Mouse (Mus musculus) liver, embryonic 13.5 days (tissue): ENCODE measurements around the gene Epb41l3. TPM values are rescaled to one million over a fixed set of nuclear protein-coding genes. Genes with fewer than 3 reads are reported as not detected.

ENCODE experiments used
- ATAC-seq: fragments of 200-750 bp; cut with Nextera tagmentation; 2 replicates; pipeline ENCODE4 v1.8.0; 2017; ENCODE audit warnings: low read depth, mild to moderate bottlenecking, moderate number of reproducible peaks, moderate library complexity
- DNase-seq: peaks from one replicate; pipeline ENCODE4 v3.0.0; 2022
- H3K27ac ChIP-seq: fragments of 300-500 bp; sonication (generic); 2 replicates; pipeline ENCODE4 v1.5.1; 2015; ENCODE audit warnings: moderate library complexity, mild to moderate bottlenecking, inconsistent platforms
- H3K27me3 ChIP-seq: fragments of 300-500 bp; sonication (generic); 2 replicates; pipeline ENCODE4 v1.6.1; 2015; ENCODE audit warnings: mild to moderate bottlenecking, inconsistent platforms
- H3K36me3 ChIP-seq: fragments of 300-500 bp; sonication (generic); 2 replicates; pipeline ENCODE4 v1.6.1; 2015; ENCODE audit warnings: mild to moderate bottlenecking, inconsistent platforms
- H3K4me1 ChIP-seq: fragments of 300-500 bp; sonication (generic); replicated peaks from 2 replicates; pipeline ENCODE4 v1.6.1; 2015; ENCODE audit warnings: inconsistent platforms
- H3K4me2 ChIP-seq: fragments of 300-500 bp; sonication (generic); 2 replicates; pipeline ENCODE4 v1.6.1; 2015; ENCODE audit warnings: inconsistent platforms, mild to moderate bottlenecking, moderate library complexity
- H3K4me3 ChIP-seq: fragments of 300-500 bp; sonication (generic); replicated peaks from 2 replicates; pipeline ENCODE4 v1.5.1; 2015; ENCODE audit warnings: mild to moderate bottlenecking, inconsistent platforms
- H3K9ac ChIP-seq: fragments of 300-500 bp; sonication (generic); 2 replicates; pipeline ENCODE4 v1.6.1; 2015; ENCODE audit warnings: mild to moderate bottlenecking, inconsistent platforms
- H3K9me3 ChIP-seq: fragments of 300-500 bp; sonication (generic); replicated peaks from 2 replicates; pipeline ENCODE4 v1.6.1; 2016; ENCODE audit warnings: inconsistent platforms
- WGBS: fragments of 180-500 bp; shearing (Covaris S2); methylation state at CpG from one replicate; pipeline ENCODE4 v1.1.7; 2015; ENCODE audit not compliant: insufficient replicate concordance; 5-methylcytosine and 5-hydroxymethylcytosine counted together
- polyA plus RNA-seq: library from polyadenylated mRNA; unstranded; fragments of >200 nt; fragmentation: Nextera tagmentation; extraction: Ambion mirVana; gene quantifications from 2 replicates; pipeline ENCODE4 v1.2.1, GENCODE M21; 2015

Epb41l3 gene
- polyA plus RNA-seq, 1 experiment from 2014 or later = 8.1 TPM

- no peak for ATAC-seq
- Histone ChIP-seq H3K27me3 (no peaks in the 10 kb centered on the region), H3K36me3 (peaks cover 1% of the 10 kb centered on the region; the same call in 1 of the 2 replicates), H3K9ac (no peak overlapping the region), H3K27ac (no peak overlapping the region), H3K4me1 (peaks cover 6% of the 10 kb centered on the region), H3K9me3 (no peaks in the 10 kb centered on the region), H3K4me3 (no peak overlapping the region), H3K4me2 (no peak overlapping the region)
- DNase-seq = no peak
- WGBS = 49% methylated on average over 15 of the region's 15 CpGs
Observed at GRCm38 (mm10) chr17:69263810-69264565, 188.5 kb downstream of the Epb41l3 start.

DNA sequence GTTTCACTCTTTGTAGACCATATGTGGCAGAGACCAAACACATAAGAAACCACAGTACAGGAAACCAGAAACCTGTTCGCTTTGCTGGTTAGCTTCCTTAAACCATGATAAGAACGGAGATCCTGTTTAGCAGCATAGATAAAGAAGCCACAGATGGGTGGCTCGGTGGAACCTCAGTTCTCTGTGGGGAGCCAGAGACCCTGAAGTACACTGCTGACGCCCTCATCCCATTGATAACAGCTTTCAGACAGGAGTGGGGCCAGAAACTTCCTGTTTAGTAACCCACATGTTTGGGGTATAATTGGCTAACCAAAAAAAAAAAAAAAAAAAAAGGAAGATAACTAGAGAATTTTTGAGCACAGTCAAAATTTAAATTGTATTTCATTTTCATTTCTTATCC is 189.7 kb downstream of the Epb41l3 start:
- H3K4me3 ChIP-seq = no peak overlapping the region
- H3K27ac ChIP-seq = no peak overlapping the region
- peaks cover 6% of the 10 kb centered on the region for H3K4me1 ChIP-seq
- H3K27me3 ChIP-seq = no peaks in the 10 kb centered on the region
- 5% methylated on average over 4 of the region's 4 CpGs for WGBS
- no peaks in the 10 kb centered on the region for H3K36me3 ChIP-seq
- ATAC-seq (peak; percentile 43; the same call in 1 of the 2 replicates), DNase-seq (no peak)
- H3K9ac ChIP-seq = no peak overlapping the region
- H3K4me2 ChIP-seq = no peak overlapping the region
- no peaks in the 10 kb centered on the region for H3K9me3 ChIP-seq

GRCm38 (mm10) chr17:69265759-69266463 is 190.4 kb downstream of the Epb41l3 start:
- H3K9me3 ChIP-seq = no peaks in the 10 kb centered on the region
- ATAC-seq = no peak
- H3K4me2 ChIP-seq = no peak overlapping the region
- H3K27me3 ChIP-seq = no peaks in the 10 kb centered on the region
- H3K36me3 ChIP-seq = no peaks in the 10 kb centered on the region
- H3K9ac ChIP-seq = no peak overlapping the region
- 18% methylated on average over 17 of the region's 17 CpGs for WGBS
- no peak overlapping the region for H3K27ac ChIP-seq
- H3K4me1 ChIP-seq = peaks cover 6% of the 10 kb centered on the region
- no peak for DNase-seq
- no peak overlapping the region for H3K4me3 ChIP-seq

GRCm38 (mm10) chr17:69266936-69267335 is 191.5 kb downstream of the Epb41l3 start:
- Histone ChIP-seq H3K9ac (no peak overlapping the region), H3K4me1 (peaks cover 6% of the 10 kb centered on the region), H3K4me2 (no peak overlapping the region), H3K4me3 (no peak overlapping the region), H3K27me3 (no peaks in the 10 kb centered on the region), H3K9me3 (no peaks in the 10 kb centered on the region), H3K36me3 (no peaks in the 10 kb centered on the region), H3K27ac (no peak overlapping the region)
- WGBS = 33% methylated on average over 5 of the region's 5 CpGs
- DNase-seq (no peak), ATAC-seq (no peak)

DNA sequence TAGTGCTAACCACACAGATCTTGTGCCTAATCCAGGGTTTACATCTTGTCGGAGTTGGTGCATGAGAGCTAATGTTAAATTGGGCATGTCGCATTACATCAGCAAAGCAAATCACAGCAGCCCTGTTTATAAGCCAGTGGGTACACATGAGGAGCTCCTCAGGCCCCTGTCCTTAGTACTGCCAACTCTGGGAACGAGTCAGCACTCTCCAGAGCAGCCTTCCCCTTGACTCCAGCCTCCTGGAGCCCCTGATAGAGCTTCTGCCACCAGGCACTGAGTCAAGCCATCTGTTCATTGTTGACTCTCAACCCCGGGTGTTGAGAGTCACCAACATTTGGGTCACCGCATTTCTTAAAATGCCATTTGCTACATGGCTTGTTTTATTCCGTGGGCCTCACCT is 192.0 kb downstream of the Epb41l3 start:
- no peak overlapping the region for H3K27ac ChIP-seq
- H3K9ac ChIP-seq = no peak overlapping the region
- H3K4me2 ChIP-seq = no peak overlapping the region
- peaks cover 6% of the 10 kb centered on the region for H3K4me1 ChIP-seq
- whole genome bisulfite sequencing = 54% methylated on average over 6 of the region's 6 CpGs
- H3K27me3 ChIP-seq = no peaks in the 10 kb centered on the region
- no peaks in the 10 kb centered on the region for H3K36me3 ChIP-seq
- no peak for DNase-seq
- ATAC-seq = no peak
- no peak overlapping the region for H3K4me3 ChIP-seq
- H3K9me3 ChIP-seq = no peaks in the 10 kb centered on the region

- no peak overlapping the region for H3K4me2 ChIP-seq
- H3K36me3 ChIP-seq = no peaks in the 10 kb centered on the region
- H3K27ac ChIP-seq = no peak overlapping the region
- WGBS = 51% methylated on average over 5 of the region's 5 CpGs
- no peak overlapping the region for H3K4me3 ChIP-seq
- DNase-seq (no peak), ATAC-seq (no peak)
- no peaks in the 10 kb centered on the region for H3K9me3 ChIP-seq
- H3K4me1 ChIP-seq = no peaks in the 10 kb centered on the region
- H3K27me3 ChIP-seq = no peaks in the 10 kb centered on the region
- H3K9ac ChIP-seq = no peak overlapping the region
Observed at GRCm38 (mm10) chr17:69277362-69277761, 201.9 kb downstream of the Epb41l3 start.

DNA sequence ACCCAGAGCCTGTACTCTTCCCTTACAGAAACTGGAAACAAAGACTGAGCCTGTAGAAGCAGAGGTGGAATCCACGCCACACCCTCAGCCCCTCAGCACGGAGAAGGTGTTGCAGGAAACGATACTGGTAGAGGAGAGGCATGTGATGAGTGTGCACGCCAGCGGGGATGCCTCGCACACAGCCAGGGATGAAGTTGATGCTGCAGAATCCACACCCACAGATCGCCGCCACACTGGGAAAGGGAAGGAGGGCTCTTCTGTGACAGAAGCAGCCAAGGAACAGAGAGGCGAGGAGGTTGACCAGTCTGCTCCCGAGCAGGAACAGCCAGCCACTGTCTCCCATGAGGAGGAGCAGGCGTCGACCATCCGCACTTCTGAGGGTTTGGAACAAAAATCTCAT is 209.0 kb downstream of the Epb41l3 start:
- no peaks in the 10 kb centered on the region for H3K4me1 ChIP-seq
- DNase-seq (no peak), ATAC-seq (no peak)
- 76% methylated on average over 13 of the region's 13 CpGs for WGBS
- peaks cover 2% of the 10 kb centered on the region; the same call in 1 of the 2 replicates for H3K9me3 ChIP-seq
- H3K9ac ChIP-seq = no peak overlapping the region
- H3K4me3 ChIP-seq = no peak overlapping the region
- H3K27me3 ChIP-seq = no peaks in the 10 kb centered on the region
- no peak overlapping the region for H3K4me2 ChIP-seq
- H3K27ac ChIP-seq = no peak overlapping the region
- 0 out of 2 replicates have a peak, but pooled peaks cover 3% of the 10 kb centered on the region for H3K36me3 ChIP-seq

GRCm38 (mm10) chr17:69288130-69288529 is 212.6 kb downstream of the Epb41l3 start:
- H3K4me1 ChIP-seq = no peaks in the 10 kb centered on the region
- no peak overlapping the region for H3K27ac ChIP-seq
- ATAC-seq (no peak), DNase-seq (no peak)
- H3K36me3 ChIP-seq = 0 out of 2 replicates have a peak, but pooled peaks cover 3% of the 10 kb centered on the region
- WGBS = 47% methylated on average over 12 of the region's 12 CpGs
- no peak overlapping the region for H3K4me3 ChIP-seq
- 0 out of 2 replicates have a peak, but pooled peaks cover 2% of the 10 kb centered on the region for H3K9me3 ChIP-seq
- no peak overlapping the region for H3K9ac ChIP-seq
- no peak overlapping the region for H3K4me2 ChIP-seq
- no peaks in the 10 kb centered on the region for H3K27me3 ChIP-seq

DNA sequence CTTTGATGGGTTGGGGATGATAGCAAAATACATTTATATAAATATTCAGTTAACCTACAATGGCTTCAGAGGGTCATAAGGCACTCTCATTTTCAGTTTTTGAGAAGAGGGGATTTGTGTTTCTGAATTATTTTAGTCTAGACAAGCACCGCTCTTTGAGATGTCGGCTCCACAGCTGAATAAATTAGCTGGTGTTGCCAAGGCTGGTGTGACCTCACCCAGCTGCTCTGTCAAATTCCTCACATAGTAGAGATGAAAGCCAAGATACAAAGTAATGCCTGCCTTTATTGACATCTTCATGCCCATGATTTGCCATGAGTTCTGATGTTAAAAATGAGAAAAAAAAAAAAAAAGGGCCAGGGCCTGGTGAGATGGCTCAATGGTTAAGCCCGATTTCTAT is 214.8 kb downstream of the Epb41l3 start:
- H3K27ac ChIP-seq = no peak overlapping the region
- WGBS = 74% methylated on average over 3 of the region's 3 CpGs

GRCm38 (mm10) chr17:69301552-69301951 is 226.1 kb downstream of the Epb41l3 start:
- ATAC-seq = no peak
- no peaks in the 10 kb centered on the region for H3K4me1 ChIP-seq

More for the DNA sequence above, 214.8 kb downstream of the Epb41l3 start:
- H3K36me3 ChIP-seq = 0 out of 2 replicates have a peak, but pooled peaks cover 3% of the 10 kb centered on the region
- no peaks in the 10 kb centered on the region for H3K4me1 ChIP-seq
- H3K9ac ChIP-seq = no peak overlapping the region
- 0 out of 2 replicates have a peak, but pooled peaks cover 2% of the 10 kb centered on the region for H3K9me3 ChIP-seq
- H3K4me2 ChIP-seq = no peak overlapping the region
- ATAC-seq (no peak), DNase-seq (no peak)
- H3K27me3 ChIP-seq = no peaks in the 10 kb centered on the region
- H3K4me3 ChIP-seq = no peak overlapping the region

DNA sequence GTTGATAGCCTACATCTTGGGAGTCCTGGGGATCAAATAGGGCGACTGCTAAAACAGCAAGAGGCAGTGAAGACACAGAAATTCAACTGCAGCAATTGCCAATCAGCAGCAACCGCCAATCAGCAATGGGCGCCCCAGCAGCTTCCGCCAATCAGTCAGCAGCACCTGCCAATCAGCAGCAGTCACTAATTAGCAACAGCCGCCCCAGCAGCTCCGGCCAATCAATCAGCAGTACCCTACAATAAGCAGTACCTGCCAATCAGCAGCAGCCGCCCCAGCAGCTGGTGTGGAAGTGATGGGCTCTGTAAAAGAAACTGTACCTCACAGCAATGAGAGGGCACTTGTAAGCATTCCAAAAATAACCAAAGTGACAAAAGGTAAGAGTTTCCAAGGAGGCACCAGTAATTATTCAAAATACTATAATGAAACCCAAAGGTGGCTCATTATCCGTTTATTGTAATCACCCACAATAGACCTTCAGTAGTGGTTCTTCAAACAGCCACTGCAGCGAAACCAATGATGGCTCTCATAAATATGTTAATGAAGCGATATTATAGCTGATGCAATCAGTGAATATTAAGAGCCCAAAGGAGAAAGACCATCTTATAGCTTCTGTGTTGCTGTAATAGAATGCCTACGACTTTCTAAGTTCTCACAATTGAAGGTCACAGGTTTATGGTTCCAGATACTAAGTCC is 228.2 kb downstream of the Epb41l3 start:
- ATAC-seq (no peak), DNase-seq (no peak)
- Histone ChIP-seq H3K4me3 (no peak overlapping the region), H3K9me3 (no peaks in the 10 kb centered on the region), H3K36me3 (no peaks in the 10 kb centered on the region), H3K9ac (no peak overlapping the region), H3K27me3 (no peaks in the 10 kb centered on the region), H3K4me1 (no peaks in the 10 kb centered on the region), H3K4me2 (no peak overlapping the region), H3K27ac (no peak overlapping the region)
- 59% methylated on average over 11 of the region's 11 CpGs for WGBS

More at GRCm38 (mm10) chr17:69301552-69301951, 226.1 kb downstream of the Epb41l3 start:
- DNase-seq = no peak
- no peak overlapping the region for H3K27ac ChIP-seq
- H3K4me2 ChIP-seq = no peak overlapping the region
- no peaks in the 10 kb centered on the region for H3K9me3 ChIP-seq
- no peaks in the 10 kb centered on the region for H3K36me3 ChIP-seq
- no peak overlapping the region for H3K9ac ChIP-seq
- H3K4me3 ChIP-seq = no peak overlapping the region
- H3K27me3 ChIP-seq = no peaks in the 10 kb centered on the region
- WGBS = 68% methylated on average over 4 of the region's 4 CpGs
